Mouse (Mus musculus) erythroblast, embryonic 14.5 days (primary cell): ENCODE measurements around the gene Ptdss2.

Experiments
- GATA1 ChIP-seq: IDR thresholded peaks from 2 replicates; pipeline ENCODE4 v1.6.1; 2012; ENCODE audit warnings: low read length, inconsistent platforms, mixed read lengths
- TAL1 ChIP-seq: IDR thresholded peaks from 3 replicates; pipeline ENCODE4 v1.6.1; 2012; ENCODE audit warnings: low read length, inconsistent platforms, mixed read lengths

GRCm38 (mm10) chr7:141094487-141095205 lies 27.5 kb upstream of the Ptdss2 start:
- TF ChIP-seq TAL1 (no peak), GATA1 (no peak)
